Mouse (Mus musculus) B cell, adult 2 months (primary cell): ENCODE data around the gene Gng8.

Source experiments
- DNase-seq, 2 experiments: peaks; one replicate each; pipeline ENCODE4 v3.0.0; 2022

Gene Gng8

GRCm38 (mm10) chr7:16908859-16909258 lies 17.3 kb downstream of the Gng8 start:
- no peak for DNase-seq

- DNase-seq, result no peak
Measured at GRCm38 (mm10) chr7:16909909-16910308, 18.3 kb downstream of the Gng8 start.

DNA sequence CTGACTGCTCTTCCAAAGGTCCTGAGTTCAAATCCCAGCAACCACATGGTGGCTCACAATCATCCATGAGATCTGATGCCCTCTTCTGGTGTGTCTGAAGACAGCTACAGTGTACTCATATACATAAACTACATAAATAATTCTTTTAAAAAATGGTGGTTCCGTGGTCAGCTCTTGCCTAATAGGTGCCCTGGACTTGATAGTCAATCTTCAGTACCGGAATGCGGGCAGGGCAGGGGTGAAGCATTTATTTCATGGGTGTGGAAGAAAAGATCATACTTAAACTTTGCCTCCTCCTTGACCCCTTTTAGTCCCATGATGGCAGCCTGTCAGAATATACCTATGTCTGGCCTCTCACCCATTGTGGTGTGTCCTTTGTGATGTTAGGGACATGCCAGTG lies 20.3 kb downstream of the Gng8 start:
- no peak for DNase-seq

DNA sequence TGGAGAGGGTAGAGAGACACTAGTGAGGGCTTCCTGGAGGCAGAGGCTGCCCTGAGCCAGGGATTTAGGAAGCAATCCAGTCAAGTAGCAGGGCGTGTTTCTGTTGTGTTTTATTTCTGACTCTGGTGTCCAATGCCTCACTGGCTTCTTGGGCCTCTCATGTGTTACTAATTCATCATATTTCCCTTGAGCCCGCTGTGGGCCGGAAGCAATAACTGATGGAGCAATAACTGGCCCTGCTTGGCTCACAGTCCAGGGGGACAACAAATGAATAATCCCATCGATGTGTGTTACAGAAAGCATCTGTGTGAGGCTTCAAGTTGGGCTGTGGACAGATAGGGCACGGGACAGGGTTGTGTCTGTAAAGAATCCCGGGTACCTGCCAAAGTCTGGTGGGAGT lies 20.8 kb downstream of the Gng8 start:
- no peak for DNase-seq

GRCm38 (mm10) chr7:16913806-16914452 lies 22.3 kb downstream of the Gng8 start:
- peak; percentile 82 to 83 for DNase-seq

DNA sequence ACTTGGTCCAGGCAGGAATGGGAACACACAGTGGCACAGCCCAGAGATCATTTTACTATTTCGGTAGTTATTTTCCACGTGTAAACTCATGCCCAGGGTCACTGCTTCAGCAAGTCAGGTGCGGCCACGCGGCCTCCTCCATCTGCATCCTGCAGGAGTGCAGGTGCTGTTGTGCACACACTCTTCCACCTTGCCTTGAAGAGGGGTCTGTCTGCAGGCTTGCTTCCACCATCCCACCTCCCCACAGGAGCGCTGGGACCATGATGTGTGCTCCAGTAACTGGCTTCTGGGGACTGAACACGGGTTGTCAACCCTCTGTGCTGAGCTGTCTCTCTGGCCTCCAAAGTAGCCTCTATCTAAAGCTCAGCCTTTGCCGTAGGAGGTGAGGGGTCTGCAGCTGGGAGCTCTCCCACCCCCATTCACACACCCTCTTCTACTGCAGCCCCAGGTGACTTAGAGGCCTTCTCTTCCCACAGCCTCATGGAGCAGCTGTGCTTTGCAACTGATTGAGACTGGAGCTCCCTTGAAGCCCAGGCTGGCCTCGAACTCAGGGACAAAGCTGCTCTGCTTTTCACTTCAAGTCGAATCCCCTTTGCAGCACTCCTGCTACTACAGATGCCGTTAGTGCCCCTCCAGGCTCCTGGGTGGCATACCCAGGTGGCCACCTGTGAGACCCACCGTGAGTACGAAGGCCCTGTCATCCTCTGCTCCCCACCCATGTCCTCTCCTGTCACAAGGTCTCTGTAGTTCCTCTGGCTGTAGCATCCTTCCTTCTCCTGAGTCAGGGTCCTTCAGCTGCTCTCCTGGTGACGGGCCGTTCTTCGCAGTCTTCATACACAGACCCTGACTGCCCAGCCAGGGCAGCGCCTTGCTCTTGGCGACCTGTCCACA lies 23.1 kb downstream of the Gng8 start:
- no peak for DNase-seq

DNA sequence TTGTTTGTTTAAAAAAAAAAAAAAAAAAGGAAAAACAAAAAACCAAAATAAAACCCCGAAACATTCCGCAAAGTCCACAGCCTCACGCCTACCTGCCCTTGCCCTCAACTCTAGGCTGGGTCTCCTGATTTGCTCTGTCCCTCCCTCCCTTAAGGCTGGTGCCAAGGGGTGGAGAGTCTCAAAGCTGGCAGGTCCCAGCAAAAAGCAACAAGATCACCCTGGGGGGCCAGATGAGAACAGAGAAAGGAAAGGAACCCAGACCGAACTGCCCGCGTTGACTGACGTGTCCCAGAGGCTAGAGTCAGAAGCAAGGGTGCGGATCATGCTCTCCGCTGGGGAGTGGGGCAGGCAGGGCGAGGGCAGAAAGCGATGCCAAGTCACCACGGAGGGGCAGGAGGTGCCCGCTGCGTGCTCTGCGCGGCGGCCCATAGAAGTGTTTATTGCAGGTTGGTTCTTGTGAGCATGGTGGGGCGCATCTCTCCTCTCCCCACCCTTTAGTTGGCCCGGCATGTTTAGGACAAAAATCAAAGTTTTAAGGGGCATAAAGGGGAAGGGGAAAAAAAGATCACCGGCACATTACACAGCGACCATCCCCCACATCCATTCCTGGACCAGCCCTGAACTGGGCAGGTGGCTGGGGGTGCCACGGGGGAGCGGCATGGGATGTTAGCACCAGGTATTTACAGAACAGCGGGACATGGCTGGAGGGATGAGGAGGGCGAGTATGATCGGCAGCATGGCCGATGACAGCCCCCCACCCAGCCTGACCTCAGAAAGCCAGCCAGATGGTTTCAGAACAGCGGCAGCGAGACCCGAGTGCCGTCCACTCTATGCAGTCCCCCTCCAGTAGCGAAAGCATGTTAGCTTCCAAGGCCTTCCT lies 24.1 kb downstream of the Gng8 start:
- no peak for DNase-seq

DNA sequence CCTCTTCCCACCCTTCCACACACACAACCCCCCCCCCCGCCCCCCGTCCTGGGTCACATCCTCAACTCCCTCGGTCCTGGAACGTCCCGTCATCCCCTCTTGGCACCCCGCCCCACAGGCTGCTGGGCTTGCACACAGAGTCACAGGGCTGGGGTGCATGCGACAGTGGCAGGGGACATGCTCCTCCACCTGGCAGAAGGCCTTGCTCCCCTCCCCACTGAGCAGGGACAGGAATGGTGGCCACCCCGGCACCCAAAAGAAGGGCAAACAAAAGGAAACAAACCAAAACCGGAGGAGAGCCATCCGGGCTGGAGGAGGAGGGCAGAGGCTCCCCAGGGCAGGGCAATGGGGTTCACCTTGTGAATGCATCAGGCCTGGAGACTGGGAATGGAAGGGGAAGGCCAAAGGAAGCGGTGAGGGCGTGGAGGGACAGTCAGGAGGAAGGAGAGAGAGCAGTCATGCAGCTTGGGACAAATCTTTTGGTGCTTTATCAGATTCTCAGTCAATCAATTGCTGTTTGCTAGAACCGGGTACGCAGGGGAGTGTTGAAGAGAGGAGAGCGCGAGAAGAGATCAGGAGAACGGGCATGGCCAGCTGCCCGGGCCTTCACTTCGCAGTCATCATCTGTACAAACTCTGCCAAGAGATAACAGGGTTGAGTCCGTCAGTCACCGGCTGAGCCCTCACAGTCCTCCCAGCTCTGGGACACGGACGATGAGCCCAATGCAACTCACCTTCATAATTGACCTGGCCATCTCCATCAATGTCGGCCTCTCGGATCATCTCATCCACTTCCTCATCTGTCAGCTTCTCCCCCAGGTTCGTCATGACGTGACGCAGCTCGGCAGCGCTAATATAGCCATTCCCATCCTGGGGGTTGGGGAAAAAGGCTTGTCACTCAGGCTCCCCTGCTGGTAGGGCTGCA lies 25.0 kb downstream of the Gng8 start:
- DNase-seq, result no peak

GRCm38 (mm10) chr7:16917447-16917846 lies 25.9 kb downstream of the Gng8 start:
- no peak for DNase-seq

- DNase-seq, result no peak
Measured at GRCm38 (mm10) chr7:16918014-16918413, 26.4 kb downstream of the Gng8 start.

- no peak for DNase-seq
Measured at GRCm38 (mm10) chr7:16918670-16919069, 27.1 kb downstream of the Gng8 start.

- no peak for DNase-seq
Measured at GRCm38 (mm10) chr7:16919395-16920149, 28.0 kb downstream of the Gng8 start.

- DNase-seq, result no peak
Measured at GRCm38 (mm10) chr7:16920150-16920579, 28.6 kb downstream of the Gng8 start.

DNA sequence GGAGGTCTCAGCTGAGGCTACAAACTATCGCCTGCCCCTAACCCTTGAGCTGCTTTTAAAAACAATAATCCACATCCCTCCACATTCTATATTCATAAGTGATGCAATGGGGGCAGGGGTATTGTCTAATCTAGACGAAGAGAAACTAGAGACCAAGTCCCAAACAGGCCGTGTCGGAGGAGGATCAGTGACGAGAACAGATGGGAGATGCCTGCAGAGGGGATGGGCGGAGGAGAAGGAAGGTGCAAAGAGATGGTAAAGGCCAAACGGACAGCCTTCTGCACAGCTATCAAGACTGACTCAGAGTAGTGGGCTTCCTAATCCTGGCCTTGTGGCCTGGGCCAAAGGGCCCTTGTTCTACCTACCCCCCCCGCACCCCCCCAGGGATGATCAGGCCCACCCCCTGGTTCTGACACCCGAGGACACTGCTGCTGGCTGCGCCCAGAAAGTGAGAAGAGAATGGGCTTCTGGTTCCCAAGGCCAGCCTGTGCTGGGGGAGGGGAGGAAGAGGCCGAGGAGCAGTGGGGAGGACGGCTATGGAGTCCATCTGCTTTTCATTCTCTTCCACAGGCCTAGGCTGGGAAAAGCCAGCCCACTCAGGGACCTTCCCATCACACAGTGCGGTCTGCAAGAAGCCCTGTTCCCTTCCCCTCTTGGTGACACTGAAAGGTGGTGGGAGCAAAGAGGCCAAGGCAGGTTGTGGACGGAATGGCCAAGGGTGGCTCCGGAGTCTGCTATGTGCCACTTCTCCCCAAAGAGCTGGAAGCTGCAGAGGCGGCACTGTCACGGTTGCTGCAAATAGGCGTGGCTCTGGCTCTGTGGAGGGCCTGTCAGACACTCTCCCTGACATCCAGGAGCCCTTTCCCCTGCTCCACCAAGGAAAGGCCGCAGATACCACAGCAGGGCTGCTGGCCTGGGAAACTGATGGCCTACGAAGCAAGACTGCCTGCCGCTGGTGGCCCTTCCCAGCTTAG lies 29.5 kb downstream of the Gng8 start:
- no peak for DNase-seq

- DNase-seq, result no peak
Measured at GRCm38 (mm10) chr7:16921881-16922335, 30.3 kb downstream of the Gng8 start.

DNA sequence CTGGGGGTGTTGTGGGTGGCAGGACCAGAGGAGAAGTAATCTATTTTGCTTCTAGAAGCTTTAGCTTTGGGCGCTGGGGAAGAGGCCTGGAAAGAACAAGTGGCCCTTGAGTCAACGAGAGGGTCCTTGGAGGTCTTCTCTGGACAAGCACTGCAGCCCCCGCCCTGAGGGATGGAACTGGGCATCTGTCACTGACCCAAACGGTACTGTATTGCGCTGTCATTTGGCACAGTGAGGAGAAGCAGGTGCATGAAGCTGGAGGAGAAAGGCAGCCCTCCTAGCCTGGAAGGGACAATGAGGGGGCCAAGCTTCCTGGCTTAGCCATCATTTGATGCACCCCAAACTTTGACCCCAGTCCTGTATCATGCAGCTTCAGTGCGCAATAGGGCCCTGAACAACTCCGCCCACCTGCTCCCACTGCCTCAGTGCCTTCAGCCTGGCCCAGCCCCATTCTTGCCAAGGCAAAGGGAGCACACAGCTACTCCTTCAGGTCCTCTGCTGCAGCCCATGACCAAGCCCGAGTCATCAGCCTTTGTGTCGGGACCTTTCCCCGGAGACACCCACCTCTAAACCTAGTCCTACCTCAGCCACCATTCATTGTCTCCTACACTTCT lies 30.9 kb downstream of the Gng8 start:
- DNase-seq, result no peak

GRCm38 (mm10) chr7:16923283-16924036 lies 31.9 kb downstream of the Gng8 start:
- no peak for DNase-seq

DNA sequence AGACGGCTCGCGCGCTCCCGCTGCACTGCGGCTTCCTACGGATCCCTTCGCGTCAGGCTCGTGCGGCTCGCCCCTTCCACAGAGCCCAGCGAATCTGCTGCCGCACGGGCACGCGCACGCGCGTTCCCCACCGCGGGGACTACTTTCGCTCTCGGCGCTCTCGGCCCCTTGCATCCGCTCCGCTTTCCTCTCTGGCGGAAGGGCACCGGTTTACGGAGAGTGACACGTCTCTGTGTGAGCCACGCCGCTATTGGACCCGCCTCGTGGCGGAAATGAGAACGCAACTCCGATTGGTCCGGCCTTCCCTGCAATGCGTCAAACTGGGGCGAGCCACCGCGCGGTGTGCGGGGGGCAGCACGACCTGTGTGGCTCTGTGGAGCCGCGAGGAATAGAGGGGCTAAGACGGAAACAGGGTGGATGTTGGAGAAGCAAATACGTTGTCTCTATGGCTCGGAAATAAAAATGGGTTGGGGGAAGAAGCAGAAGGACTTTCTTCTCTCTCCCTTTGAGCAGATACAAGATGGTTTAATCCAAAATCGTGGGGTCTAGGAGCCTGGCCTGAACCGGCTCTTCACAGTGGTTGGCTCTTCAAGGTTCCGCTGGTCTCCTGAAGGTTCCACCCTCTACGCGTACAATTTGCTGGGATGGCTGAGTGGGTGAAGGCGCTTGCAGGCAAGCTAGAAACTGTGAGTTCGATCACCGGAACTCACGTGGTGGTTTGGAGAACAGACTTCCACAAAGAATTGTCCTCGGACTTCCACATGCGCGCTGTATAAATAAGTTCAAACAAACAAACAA lies 32.6 kb downstream of the Gng8 start, which contains the start of gene Calm3:
TSS of gene Calm3 (minus strand) at position 78 of the 798 bp plus-strand sequence.
- peak; percentile 99 for DNase-seq
